Mouse (Mus musculus) midbrain, embryonic 16.5 days (tissue): Measurements from ENCODE around the gene Neu2. TPM values are rescaled to one million over a fixed set of nuclear protein-coding genes. Genes with fewer than 3 reads are reported as not detected.

Experiments
- ATAC-seq: fragments of 200-750 bp; cut with Nextera tagmentation; 2 replicates; pipeline ENCODE4 v1.8.0; 2017; ENCODE audit warnings: moderate TSS enrichment
- H3K27ac ChIP-seq: fragments of 300-500 bp; sonication (generic); 2 replicates; pipeline ENCODE4 v1.5.1; 2014; ENCODE audit warnings: mild to moderate bottlenecking, low read length, mixed read lengths
- H3K27me3 ChIP-seq: fragments of 300-500 bp; sonication (generic); 2 replicates; pipeline ENCODE4 v1.6.1; 2014; ENCODE audit warnings: low read depth, low read length, mixed read lengths; ENCODE audit not compliant: control insufficient read depth, insufficient read depth
- H3K36me3 ChIP-seq: fragments of 300-500 bp; sonication (generic); 2 replicates; pipeline ENCODE4 v1.6.1; 2014; ENCODE audit warnings: mild to moderate bottlenecking, low read length, moderate library complexity, mixed read lengths; ENCODE audit not compliant: control insufficient read depth, insufficient read depth
- H3K4me1 ChIP-seq: fragments of 300-500 bp; sonication (generic); 2 replicates; pipeline ENCODE4 v1.6.1; 2014; ENCODE audit warnings: mild to moderate bottlenecking, low read length, mixed read lengths; ENCODE audit not compliant: control insufficient read depth, insufficient read depth
- H3K4me2 ChIP-seq: fragments of 300-500 bp; sonication (generic); 2 replicates; pipeline ENCODE4 v1.6.1; 2014; ENCODE audit warnings: mild to moderate bottlenecking, low read length, mixed read lengths
- H3K4me3 ChIP-seq: fragments of 300-500 bp; sonication (generic); 2 replicates; pipeline ENCODE4 v1.5.1; 2014; ENCODE audit warnings: low read depth, mild to moderate bottlenecking, low read length, moderate library complexity, mixed read lengths
- H3K9ac ChIP-seq: fragments of 300-500 bp; sonication (generic); 2 replicates; pipeline ENCODE4 v1.6.1; 2014; ENCODE audit warnings: low read depth, low read length, mixed read lengths
- H3K9me3 ChIP-seq: fragments of 300-500 bp; sonication (generic); replicated peaks from 2 replicates; pipeline ENCODE4 v1.6.1; 2014; ENCODE audit warnings: mild to moderate bottlenecking, low read length, mixed read lengths; ENCODE audit not compliant: control insufficient read depth, poor library complexity, severe bottlenecking
- WGBS: fragments of 180-500 bp; shearing (Covaris S2); extraction: QIAGEN DNeasy Blood & Tissue Kit; methylation state at CpG from one replicate; pipeline ENCODE4 v1.1.7; 2014; 5-methylcytosine and 5-hydroxymethylcytosine counted together
- polyA plus RNA-seq: library from polyadenylated mRNA; unstranded; fragments of >200 nt; fragmentation: Nextera tagmentation; extraction: Ambion mirVana; gene quantifications from 2 replicates; pipeline ENCODE4 v1.2.1, GENCODE M21; 2015

Gene Neu2
- polyA plus RNA-seq, 1 experiment from 2014 or later, result 0.90 TPM

GRCm38 (mm10) chr1:87614576-87615295 lies 105.0 kb downstream of the Neu2 start:
- no peak overlapping the region for H3K4me2 ChIP-seq
- WGBS, result 88% methylated on average over 2 of the region's 2 CpGs
- no peaks in the 10 kb centered on the region for H3K4me1 ChIP-seq
- no peaks in the 10 kb centered on the region for H3K27me3 ChIP-seq
- no peaks in the 10 kb centered on the region for H3K36me3 ChIP-seq
- no peaks in the 10 kb centered on the region for H3K9me3 ChIP-seq
- no peak overlapping the region for H3K4me3 ChIP-seq
- no peak overlapping the region for H3K9ac ChIP-seq
- H3K27ac ChIP-seq, result no peak overlapping the region
- ATAC-seq, result no peak

GRCm38 (mm10) chr1:87620211-87620668 lies 110.6 kb downstream of the Neu2 start, which contains the start of gene Inpp5d:
Gene Inpp5d (plus strand): TSS chr1:87620312.
- Histone ChIP-seq H3K9me3 (no peaks in the 10 kb centered on the region), H3K27ac (no peak within 1 kb of the TSS), H3K4me3 (no peak within 1 kb of the TSS)

GRCm38 (mm10) chr1:87620693-87621092 lies 111.0 kb downstream of the Neu2 start:
- Histone ChIP-seq H3K4me2 (no peak overlapping the region), H3K4me1 (no peaks in the 10 kb centered on the region), H3K4me3 (no peak overlapping the region), H3K27ac (no peak overlapping the region), H3K9ac (no peak overlapping the region), H3K36me3 (no peaks in the 10 kb centered on the region), H3K9me3 (no peaks in the 10 kb centered on the region), H3K27me3 (no peaks in the 10 kb centered on the region)
- WGBS, result 94% methylated on average over 6 of the region's 6 CpGs
- no peak for ATAC-seq

More at GRCm38 (mm10) chr1:87620211-87620668, 110.6 kb downstream of the Neu2 start, which contains the start of gene Inpp5d:
- Histone ChIP-seq H3K9ac (no peak within 1 kb of the TSS), H3K4me2 (no peak within 1 kb of the TSS), H3K36me3 (no peaks in the 10 kb centered on the region), H3K27me3 (no peaks in the 10 kb centered on the region), H3K4me1 (no peaks in the 10 kb centered on the region)
- ATAC-seq, result no peak
- 88% methylated on average over 12 of the region's 12 CpGs for WGBS

- Histone ChIP-seq H3K36me3 (no peaks in the 10 kb centered on the region), H3K27ac (no peak overlapping the region), H3K27me3 (no peaks in the 10 kb centered on the region), H3K4me1 (no peaks in the 10 kb centered on the region), H3K4me3 (no peak overlapping the region), H3K9me3 (no peaks in the 10 kb centered on the region), H3K9ac (no peak overlapping the region), H3K4me2 (no peak overlapping the region)
- ATAC-seq, result no peak
- WGBS, result 89% methylated on average over 9 of the region's 9 CpGs
Observed at GRCm38 (mm10) chr1:87621146-87621857, 111.6 kb downstream of the Neu2 start.

GRCm38 (mm10) chr1:87621858-87622279 lies 112.2 kb downstream of the Neu2 start:
- 57% methylated on average over 3 of the region's 3 CpGs for WGBS
- Histone ChIP-seq H3K9me3 (no peaks in the 10 kb centered on the region), H3K27me3 (no peaks in the 10 kb centered on the region), H3K4me1 (no peaks in the 10 kb centered on the region), H3K27ac (no peak overlapping the region), H3K9ac (no peak overlapping the region), H3K4me3 (no peak overlapping the region), H3K36me3 (no peaks in the 10 kb centered on the region), H3K4me2 (no peak overlapping the region)
- ATAC-seq, result no peak

- H3K27ac ChIP-seq, result no peak overlapping the region
- H3K4me1 ChIP-seq, result no peaks in the 10 kb centered on the region
- H3K4me3 ChIP-seq, result no peak overlapping the region
- no peak overlapping the region for H3K4me2 ChIP-seq
- no peaks in the 10 kb centered on the region for H3K27me3 ChIP-seq
- H3K9me3 ChIP-seq, result no peaks in the 10 kb centered on the region
- ATAC-seq, result no peak
- no peaks in the 10 kb centered on the region for H3K36me3 ChIP-seq
- 73% methylated on average over 1 of the region's 1 CpGs for WGBS
- H3K9ac ChIP-seq, result no peak overlapping the region
Observed at GRCm38 (mm10) chr1:87623977-87624666, 114.4 kb downstream of the Neu2 start.

- Histone ChIP-seq H3K9ac (no peak overlapping the region), H3K36me3 (no peaks in the 10 kb centered on the region), H3K4me3 (no peak overlapping the region), H3K27ac (no peak overlapping the region), H3K4me1 (no peaks in the 10 kb centered on the region), H3K4me2 (no peak overlapping the region), H3K9me3 (no peaks in the 10 kb centered on the region), H3K27me3 (no peaks in the 10 kb centered on the region)
- no peak for ATAC-seq
- WGBS, result 89% methylated on average over 2 of the region's 2 CpGs
Observed at GRCm38 (mm10) chr1:87624826-87625225, 115.1 kb downstream of the Neu2 start.

- H3K4me3 ChIP-seq, result no peak overlapping the region
- H3K27ac ChIP-seq, result no peak overlapping the region
- ATAC-seq, result no peak
- no peaks in the 10 kb centered on the region for H3K9me3 ChIP-seq
- no peak overlapping the region for H3K4me2 ChIP-seq
- H3K36me3 ChIP-seq, result no peaks in the 10 kb centered on the region
- H3K27me3 ChIP-seq, result no peaks in the 10 kb centered on the region
- 87% methylated on average over 6 of the region's 6 CpGs for WGBS
- H3K4me1 ChIP-seq, result no peaks in the 10 kb centered on the region
- H3K9ac ChIP-seq, result no peak overlapping the region
Observed at GRCm38 (mm10) chr1:87625254-87626025, 115.8 kb downstream of the Neu2 start.
